Mouse (Mus musculus) thymus, postnatal 0 days (tissue): ENCODE measurements around the gene Prcd. TPM values are rescaled to one million over a fixed set of nuclear protein-coding genes. Genes with fewer than 3 reads are reported as not detected.
"Not testable (repeated sequence)": the region's sequence is repeated elsewhere in the genome, so short reads cannot be mapped to it uniquely, and the experiment has no call there.

Experiments
- DNase-seq: peaks from one replicate; pipeline ENCODE4 v3.0.0-alpha.2; 2015; ENCODE audit warnings: low spot score
- polyA plus RNA-seq: library from polyadenylated mRNA; unstranded; fragments of >200 nt; fragmentation: Nextera tagmentation; extraction: Ambion mirVana; gene quantifications from 2 replicates; pipeline ENCODE4 v1.2.1, GENCODE M21; 2015

The Prcd gene
- polyA plus RNA-seq, 1 experiment from 2014 or later, result 0.27 TPM

- DNase-seq, result peak; percentile 68
Observed at GRCm38 (mm10) chr11:116625081-116626000, 28.0 kb upstream of the Prcd start.

DNA sequence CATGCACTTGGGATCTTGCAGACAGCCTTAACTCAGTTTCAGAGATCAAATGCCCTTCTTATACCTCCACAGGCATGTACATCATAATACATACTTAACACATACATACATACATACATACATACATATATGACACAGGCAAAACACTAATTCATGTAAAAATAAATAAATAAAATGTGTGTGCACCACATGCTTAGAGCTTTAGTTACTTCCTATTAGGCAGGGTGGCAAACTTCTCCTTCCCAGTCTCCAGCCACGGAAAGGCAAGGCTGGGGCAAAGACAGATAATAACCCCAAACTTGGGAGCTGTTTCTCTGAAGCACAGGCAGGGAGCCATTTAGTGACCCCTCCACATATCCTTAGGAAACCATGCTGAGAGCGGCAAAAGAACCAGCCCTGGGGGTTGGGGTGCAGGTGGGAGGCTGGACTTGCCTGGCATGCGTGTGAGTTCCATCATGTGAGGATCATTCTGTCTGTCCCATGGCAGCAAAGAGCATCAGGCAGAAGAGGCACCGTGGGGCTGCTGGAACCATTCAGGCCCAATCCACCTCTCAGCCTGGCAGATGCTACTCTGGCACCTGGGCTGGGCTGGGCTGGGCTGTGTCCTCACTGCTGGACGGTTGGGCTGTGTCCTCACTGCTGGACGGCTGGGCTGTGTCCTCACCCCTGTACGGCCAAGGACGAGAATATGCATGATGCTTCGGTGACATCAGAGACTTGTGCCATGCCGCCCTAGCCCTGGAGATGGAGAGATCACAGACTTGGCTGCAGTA lies 26.8 kb upstream of the Prcd start, which contains the start of gene Rhbdf2:
TSS of gene Rhbdf2 (minus strand) at position 721 of the 773 bp plus-strand sequence.
- DNase-seq, result no peak

GRCm38 (mm10) chr11:116627072-116628020 lies 26.0 kb upstream of the Prcd start:
- no peak for DNase-seq

- DNase-seq, result peak; percentile 88
Observed at GRCm38 (mm10) chr11:116628712-116629111, 24.6 kb upstream of the Prcd start.

DNA sequence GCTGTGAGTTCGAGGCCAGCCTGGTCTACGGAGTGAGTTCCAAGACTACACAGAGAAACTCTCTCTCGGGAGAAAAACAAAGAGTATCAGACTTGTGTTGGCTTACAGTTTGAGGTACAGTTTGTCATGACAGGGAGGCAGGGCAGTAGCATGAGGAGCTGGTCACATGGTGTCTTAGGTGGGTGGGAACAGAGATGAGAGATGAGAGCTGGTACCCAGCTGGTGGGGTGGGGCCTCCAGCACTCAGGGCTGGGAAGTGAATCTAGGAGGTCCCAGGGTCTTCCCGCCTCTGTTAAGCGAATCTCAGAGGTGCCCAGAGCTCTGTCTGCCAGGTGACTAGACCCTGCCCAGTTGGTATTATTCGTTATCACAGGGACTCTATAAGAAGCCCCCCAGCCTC lies 23.9 kb upstream of the Prcd start:
- DNase-seq, result no peak

DNA sequence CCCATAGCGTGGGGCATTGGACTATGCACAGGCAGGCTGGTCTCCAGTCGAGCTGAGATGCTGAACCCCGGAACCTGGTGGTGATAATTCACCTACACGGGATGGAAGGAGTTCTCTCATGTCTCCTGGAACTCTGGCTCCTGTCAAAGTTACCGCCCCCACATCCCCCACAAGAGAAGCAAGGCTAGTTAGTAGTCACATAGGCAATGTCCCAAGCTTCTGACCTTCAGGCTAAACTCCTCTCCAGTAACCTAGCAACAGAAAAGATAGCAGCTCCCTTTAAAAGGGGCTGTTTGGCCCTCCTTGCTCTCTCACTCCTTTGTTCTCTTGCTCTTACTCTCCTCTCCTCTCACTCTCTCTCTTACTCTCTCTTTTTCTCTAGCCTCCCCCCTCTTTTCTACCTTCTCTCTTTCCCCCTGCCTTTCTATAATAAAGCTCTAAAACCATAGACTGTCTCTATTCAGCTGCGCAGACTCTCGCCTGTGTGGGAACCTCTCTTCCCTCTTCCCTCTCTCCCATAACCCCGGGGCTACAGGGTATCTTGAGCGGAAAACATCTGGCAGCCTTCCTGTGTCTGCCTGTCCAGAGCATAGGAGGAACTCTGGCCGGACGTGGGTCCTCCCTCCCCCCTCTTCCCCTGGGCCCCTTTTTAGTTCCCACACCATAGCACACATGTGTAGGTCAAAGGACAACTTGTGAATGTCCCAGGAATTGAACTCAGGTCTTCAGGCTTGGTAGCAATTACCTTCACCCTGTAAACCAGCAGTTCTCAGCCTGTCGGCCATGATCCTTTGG lies 23.0 kb upstream of the Prcd start:
- DNase-seq, result no peak

DNA sequence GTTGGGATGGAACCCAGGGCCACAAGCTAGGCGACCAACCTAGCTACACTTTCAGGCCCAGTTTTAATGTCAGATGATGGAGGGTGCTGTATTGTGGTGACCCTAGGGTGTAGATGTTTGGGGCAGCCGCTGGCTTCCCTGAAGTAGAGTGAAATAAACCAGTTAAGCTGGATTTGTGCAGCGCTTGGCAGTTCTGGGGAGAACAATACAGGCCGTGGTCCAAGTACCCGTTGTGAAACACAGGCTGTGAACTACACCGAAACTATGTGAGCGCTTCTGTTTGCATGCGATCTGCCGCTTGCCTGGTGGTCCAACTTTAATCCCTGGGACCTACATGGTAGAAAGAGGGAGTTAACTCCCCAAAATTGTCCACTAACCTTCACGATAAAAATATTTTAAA lies 20.4 kb upstream of the Prcd start:
- no peak for DNase-seq

GRCm38 (mm10) chr11:116636607-116637006 lies 16.7 kb upstream of the Prcd start:
- not testable (repeated sequence) for DNase-seq

GRCm38 (mm10) chr11:116641168-116641567 lies 12.2 kb upstream of the Prcd start:
- peak; percentile 46 for DNase-seq

- DNase-seq, result no peak
Observed at GRCm38 (mm10) chr11:116641731-116642130, 11.6 kb upstream of the Prcd start.

DNA sequence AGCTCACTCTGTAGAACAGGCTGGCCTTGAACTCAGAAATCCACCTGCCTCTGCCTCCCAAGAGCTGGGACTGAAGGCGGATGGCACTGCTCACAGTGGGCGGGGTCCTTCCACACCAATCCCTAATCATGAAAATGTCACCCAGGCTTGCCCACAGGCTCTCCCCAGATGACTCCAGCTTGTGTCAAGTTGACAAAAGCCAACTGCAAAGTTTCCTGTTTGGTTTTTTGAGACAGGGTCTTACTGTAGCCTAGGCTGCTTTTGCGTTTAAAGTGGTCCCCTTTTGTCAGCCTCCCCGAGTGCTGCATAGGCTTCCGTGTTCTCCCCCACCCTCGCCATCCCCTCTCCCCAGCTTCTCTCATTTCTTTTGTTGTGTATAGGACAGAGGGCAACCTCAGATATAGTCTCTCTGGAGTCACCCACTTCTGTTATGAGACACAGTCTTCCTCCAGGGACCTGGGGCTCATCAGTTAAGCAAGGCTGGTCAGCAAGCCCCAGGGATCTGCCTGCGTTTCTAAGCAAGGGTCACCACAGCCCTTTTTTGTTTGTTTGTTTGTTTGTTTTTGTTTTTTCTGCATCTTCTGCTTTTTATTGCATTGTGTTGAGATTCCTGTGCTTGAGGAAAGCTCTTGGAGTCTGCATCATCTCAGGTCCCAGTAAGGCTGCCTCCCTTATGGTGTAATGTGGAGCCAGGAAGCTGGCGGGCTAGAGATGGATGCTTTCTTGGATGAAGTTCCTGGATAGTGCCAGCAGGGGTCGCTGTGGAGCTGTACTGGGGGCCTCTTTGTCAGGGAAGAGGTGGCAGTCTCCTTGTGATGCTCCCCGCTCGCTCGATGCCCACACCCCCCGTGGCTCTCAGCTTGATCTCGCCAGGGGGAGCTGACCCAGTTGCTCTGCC lies 10.4 kb upstream of the Prcd start:
- peak; percentile 81 for DNase-seq

- DNase-seq, result no peak
Observed at GRCm38 (mm10) chr11:116643579-116644224, 9.6 kb upstream of the Prcd start.

DNA sequence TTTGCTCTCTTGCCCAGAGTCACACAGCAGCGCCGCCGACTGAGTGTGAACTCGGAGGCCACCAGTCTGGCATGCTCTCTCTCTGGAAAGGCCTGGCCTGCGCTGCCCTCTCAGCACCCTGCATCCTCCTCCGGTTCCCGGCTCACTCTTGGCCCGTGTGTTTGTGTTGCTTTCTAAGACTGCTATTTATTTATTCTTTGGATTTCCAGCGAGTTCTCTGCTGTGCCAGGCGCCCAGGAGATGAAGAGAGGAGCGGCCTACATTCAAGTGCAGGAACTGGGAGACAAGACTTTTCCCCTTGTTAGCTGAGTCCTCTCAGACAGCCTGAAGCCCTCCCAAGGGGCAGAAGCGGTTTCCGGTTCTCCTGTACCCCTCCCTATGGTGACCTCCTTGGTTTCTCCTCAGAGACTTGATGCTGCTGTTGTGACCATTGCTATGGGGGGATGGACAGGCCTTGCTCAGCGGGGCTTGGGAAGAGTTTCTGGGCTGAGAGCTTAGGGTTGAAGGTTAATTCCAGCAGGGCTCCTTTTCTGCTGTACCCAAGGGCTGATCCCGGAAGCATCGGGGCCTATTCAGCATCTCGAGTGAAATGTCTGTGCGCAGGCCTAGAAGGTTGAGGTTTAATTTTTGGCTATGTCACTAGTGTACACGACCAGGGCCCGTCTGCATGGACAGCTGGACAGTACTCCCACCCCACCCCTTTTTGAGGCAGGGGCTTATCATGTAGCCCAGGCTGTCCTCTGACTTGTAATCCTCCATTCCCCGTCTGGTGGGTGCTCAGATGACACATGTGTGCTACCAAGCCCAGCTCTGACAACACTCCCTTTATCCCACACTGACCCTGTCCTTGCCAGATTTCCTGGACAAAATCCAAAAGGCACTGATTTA lies 8.9 kb upstream of the Prcd start:
- DNase-seq, result no peak

DNA sequence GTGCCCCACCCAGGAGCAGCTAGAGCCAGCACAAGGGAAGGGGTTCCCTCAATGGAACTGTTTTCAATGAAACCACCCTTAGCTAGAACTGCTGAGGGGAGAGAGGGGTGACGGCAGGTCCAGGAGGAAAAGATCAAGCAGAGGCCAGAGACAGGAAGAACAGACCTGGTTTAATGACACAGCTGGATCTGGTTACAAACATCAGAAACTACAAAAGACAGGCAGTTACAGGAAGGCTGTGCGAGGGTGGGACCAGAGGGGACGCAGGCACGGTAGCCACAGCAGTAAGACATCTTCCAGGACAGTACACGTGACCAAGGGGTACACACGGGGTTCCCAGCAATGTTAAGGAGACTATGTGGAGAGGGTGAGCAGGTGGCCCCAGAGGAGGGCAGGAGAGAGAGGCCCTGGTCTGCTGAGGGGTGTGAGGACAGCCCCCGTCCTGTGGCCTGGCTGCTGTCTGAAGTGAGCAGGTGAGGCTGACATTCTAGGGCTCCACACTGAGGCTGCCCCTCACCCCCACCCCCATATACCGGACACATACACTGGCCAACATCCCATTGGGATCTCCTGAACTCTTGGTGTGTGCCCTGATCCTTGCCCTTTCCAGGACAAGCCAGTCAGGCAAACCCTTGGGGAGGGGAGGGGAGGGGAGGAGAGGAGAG lies 7.8 kb upstream of the Prcd start:
- no peak for DNase-seq

DNA sequence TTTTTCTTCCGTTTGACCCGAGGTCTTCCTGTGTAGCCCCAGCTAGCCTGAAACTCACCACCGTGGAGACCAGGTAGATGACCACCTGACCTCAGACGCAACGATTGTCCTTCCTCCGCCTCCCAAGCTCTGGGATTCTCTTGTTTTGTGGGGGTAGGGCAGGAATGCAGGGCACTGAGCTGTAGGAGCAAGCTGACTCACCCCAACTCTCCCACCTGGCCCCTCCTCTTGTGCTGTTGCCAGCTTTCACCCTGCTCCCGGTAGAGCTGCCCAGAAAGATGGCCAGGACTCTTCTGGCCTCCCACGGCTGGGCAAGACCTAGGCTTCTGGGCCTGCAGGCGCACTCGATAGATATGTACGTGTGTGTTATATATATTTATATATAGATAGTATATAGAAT lies 7.2 kb upstream of the Prcd start:
- no peak for DNase-seq

DNA sequence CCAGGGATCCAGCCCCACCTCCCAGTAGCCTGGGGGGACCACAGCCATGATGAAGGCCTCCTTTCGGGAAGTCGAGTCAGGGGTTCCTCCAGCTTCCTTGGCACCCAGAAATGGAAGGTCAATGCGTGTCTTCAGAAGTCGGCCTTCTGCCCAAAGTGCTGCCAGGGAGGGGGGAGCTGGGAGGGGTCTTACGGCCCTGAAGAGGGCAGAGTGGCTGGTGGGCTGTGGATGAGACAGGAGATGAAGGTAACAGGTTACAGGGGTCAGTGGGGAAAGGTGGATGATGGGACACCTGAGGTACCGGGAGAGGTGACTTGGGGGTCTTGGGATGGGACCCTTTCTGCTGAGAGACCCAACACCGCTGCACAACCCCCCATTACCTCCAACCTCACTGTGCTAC lies 6.6 kb upstream of the Prcd start:
- no peak for DNase-seq

- no peak for DNase-seq
Observed at GRCm38 (mm10) chr11:116647340-116647991, 5.9 kb upstream of the Prcd start.
